Mouse (Mus musculus): ENCODE data around the gene Psmf1. TPM values are rescaled to one million over a fixed set of nuclear protein-coding genes. Genes with fewer than 3 reads are reported as not detected.

Psmf1 gene
- polyA plus RNA-seq, 2 experiments, result 23.9 to 46.2 TPM

- 0 out of 4 replicates have a peak overlapping the region, but pooled peaks of 1 of the 2 experiments have one; percentile 12 for H3K4me3 ChIP-seq (ENCODE audit: insufficient read depth in 1 of 2, low read depth in 2 of 2, low read length in 2 of 2)
- H3K27ac ChIP-seq, result peak overlapping the region; percentile 96
Measured at GRCm38 (mm10) chr2:151742850-151743679, 921 bp downstream of the Psmf1 start.

GRCm38 (mm10) chr2:151742084-151742483 lies 1.9 kb downstream of the Psmf1 start:
- H3K27me3 ChIP-seq (ENCODE audit: control insufficient read depth, insufficient read depth, low read length), result no peaks in the 10 kb centered on the region
- peak overlapping the region; percentile 27; the same call in 1 of the 2 replicates for H3K9ac ChIP-seq (replicated peaks)
- H3K9me3 ChIP-seq (ENCODE audit: control insufficient read depth, low read length), result no peaks in the 10 kb centered on the region
- TF ChIP-seq CTCF (IDR thresholded peaks at IDR 0.05; ENCODE audit: low read depth) (no peak), EP300 (IDR thresholded peaks at IDR 0.05; ENCODE audit: low read depth) (0 out of 2 replicates have a peak, but pooled peaks have one; percentile 21)
- peak overlapping the region; percentile 79 for H3K4me2 ChIP-seq (ENCODE audit: low read depth)
- H3K4me1 ChIP-seq (replicated peaks; ENCODE audit: control insufficient read depth in 2 of 2, insufficient read depth in 2 of 2, low read length in 1 of 2), result peaks cover 54 to 60% of the 10 kb centered on the region in 2 experiments
- DNase-seq (ENCODE audit: low read depth in 3 of 3, low spot score in 3 of 3), result peak in 1 of 3 experiments; percentile 51
- WGBS (ENCODE audit: insufficient replicate concordance), result 55% methylated on average over 1 of the region's 1 CpGs
- H3K4me3 ChIP-seq (ENCODE audit: insufficient read depth in 1 of 2, low read depth in 2 of 2, low read length in 2 of 2), result no peak overlapping the region
- no peaks in the 10 kb centered on the region for H3K36me3 ChIP-seq (replicated peaks; ENCODE audit: control insufficient read depth, insufficient read depth, low read depth)
- no peak for ATAC-seq (ENCODE audit: insufficient read depth)
- peak overlapping the region; percentile 96 for H3K27ac ChIP-seq

More at GRCm38 (mm10) chr2:151742850-151743679, 921 bp downstream of the Psmf1 start:
- Histone ChIP-seq H3K9me3 (ENCODE audit: control insufficient read depth, low read length) (no peaks in the 10 kb centered on the region), H3K4me1 (replicated peaks; ENCODE audit: control insufficient read depth in 2 of 2, insufficient read depth in 2 of 2, low read length in 1 of 2) (peaks cover 48 to 54% of the 10 kb centered on the region in 2 experiments), H3K27me3 (ENCODE audit: control insufficient read depth, insufficient read depth, low read length) (no peaks in the 10 kb centered on the region), H3K4me2 (ENCODE audit: low read depth) (peak overlapping the region; percentile 79), H3K36me3 (replicated peaks; ENCODE audit: control insufficient read depth, insufficient read depth, low read depth) (no peaks in the 10 kb centered on the region), H3K9ac (replicated peaks) (peak overlapping the region; percentile 66)
- ATAC-seq (ENCODE audit: insufficient read depth) (peak; percentile 75), DNase-seq (ENCODE audit: low read depth in 3 of 3, low spot score in 3 of 3) (peak in 2 of 3 experiments; percentile 64 to 73)
- TF ChIP-seq EP300 (IDR thresholded peaks at IDR 0.05; ENCODE audit: low read depth) (peak; percentile 86), CTCF (IDR thresholded peaks at IDR 0.05; ENCODE audit: low read depth) (no peak)
- 23% methylated on average over 6 of the region's 6 CpGs for WGBS (ENCODE audit: insufficient replicate concordance)

DNA sequence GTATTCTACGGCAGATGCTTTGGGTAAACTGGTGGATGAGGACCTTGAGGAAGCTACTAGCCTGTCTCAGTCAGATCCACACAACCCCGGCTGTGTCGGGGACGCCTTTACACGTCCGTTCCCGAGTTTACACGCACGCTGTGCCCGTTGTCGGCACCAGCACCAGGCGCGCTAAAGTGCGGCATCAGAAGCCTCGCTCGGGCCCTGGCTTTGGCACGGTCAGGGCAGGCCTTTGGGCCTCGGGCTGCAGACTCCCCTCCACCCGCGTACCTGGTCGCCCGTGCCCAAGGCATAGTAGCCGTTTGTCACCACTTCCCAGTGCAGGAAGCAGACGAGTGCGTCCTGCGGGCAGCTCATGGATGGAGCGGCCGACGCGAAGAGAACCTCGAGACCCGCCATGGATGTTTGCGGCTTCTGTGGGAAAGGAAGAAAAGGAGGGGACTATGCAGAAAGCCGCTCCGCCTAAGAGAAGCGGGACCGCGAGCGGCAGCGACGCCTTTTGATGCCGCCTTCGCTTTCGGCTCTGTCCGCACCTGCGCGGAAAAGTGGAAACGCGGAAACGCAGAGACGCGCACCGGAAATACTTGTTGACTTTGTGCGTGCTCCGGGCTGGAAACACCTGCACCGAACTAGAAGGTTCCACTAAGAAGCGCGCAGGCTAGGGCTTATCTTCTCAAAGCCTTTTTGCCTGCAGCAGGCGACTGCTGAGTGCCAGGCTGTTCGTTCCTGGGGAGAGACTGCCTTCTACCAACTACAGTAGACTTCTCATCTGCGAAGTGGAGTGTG lies 3.1 kb downstream of the Psmf1 start:
- WGBS (ENCODE audit: insufficient replicate concordance), result under 1% methylated on average over 61 of the region's 61 CpGs
- ATAC-seq (ENCODE audit: insufficient read depth), result peak; percentile 75
- Histone ChIP-seq H3K27ac (peak overlapping the region; percentile 96), H3K4me2 (ENCODE audit: low read depth) (peak overlapping the region; percentile 79), H3K4me1 (replicated peaks; ENCODE audit: control insufficient read depth in 2 of 2, insufficient read depth in 2 of 2, low read length in 1 of 2) (peaks cover 58 to 62% of the 10 kb centered on the region in 2 experiments), H3K9ac (replicated peaks) (peak overlapping the region; percentile 94), H3K9me3 (ENCODE audit: control insufficient read depth, low read length) (no peaks in the 10 kb centered on the region), H3K4me3 (ENCODE audit: insufficient read depth in 1 of 2, low read depth in 2 of 2, low read length in 2 of 2) (peak overlapping the region; percentile 83 to 98), H3K36me3 (replicated peaks; ENCODE audit: control insufficient read depth, insufficient read depth, low read depth) (no peaks in the 10 kb centered on the region; the same call in 1 of the 2 replicates), H3K27me3 (ENCODE audit: control insufficient read depth, insufficient read depth, low read length) (no peaks in the 10 kb centered on the region)
- DNase-seq (ENCODE audit: low read depth in 3 of 3, low spot score in 3 of 3), result peak; percentile 86 to 87 (median 87)
- TF ChIP-seq CTCF (IDR thresholded peaks at IDR 0.05; ENCODE audit: low read depth) (no peak), EP300 (IDR thresholded peaks at IDR 0.05; ENCODE audit: low read depth) (peak; percentile 60)

- peak overlapping the region; percentile 94 for H3K9ac ChIP-seq (replicated peaks)
- no peaks in the 10 kb centered on the region for H3K27me3 ChIP-seq (ENCODE audit: control insufficient read depth, insufficient read depth, low read length)
- H3K4me3 ChIP-seq (ENCODE audit: insufficient read depth in 1 of 2, low read depth in 2 of 2, low read length in 2 of 2), result peak overlapping the region; percentile 83 to 98
- DNase-seq (ENCODE audit: low read depth in 3 of 3, low spot score in 3 of 3) (no peak), ATAC-seq (ENCODE audit: insufficient read depth) (peak; percentile 22)
- peaks cover 57 to 60% of the 10 kb centered on the region in 2 experiments for H3K4me1 ChIP-seq (replicated peaks; ENCODE audit: control insufficient read depth in 2 of 2, insufficient read depth in 2 of 2, low read length in 1 of 2)
- H3K27ac ChIP-seq, result peak overlapping the region; percentile 96
- H3K9me3 ChIP-seq (ENCODE audit: control insufficient read depth, low read length), result no peaks in the 10 kb centered on the region
- peak overlapping the region; percentile 79 for H3K4me2 ChIP-seq (ENCODE audit: low read depth)
- 45% methylated on average over 7 of the region's 7 CpGs for WGBS (ENCODE audit: insufficient replicate concordance)
- peaks cover 7% of the 10 kb centered on the region for H3K36me3 ChIP-seq (replicated peaks; ENCODE audit: control insufficient read depth, insufficient read depth, low read depth)
- TF ChIP-seq CTCF (IDR thresholded peaks at IDR 0.05; ENCODE audit: low read depth) (no peak), EP300 (IDR thresholded peaks at IDR 0.05; ENCODE audit: low read depth) (peak; percentile 59; the same call in 1 of the 2 replicates)
Measured at GRCm38 (mm10) chr2:151739505-151739904, 4.5 kb downstream of the Psmf1 start.
